Mouse (Mus musculus) kidney, postnatal 14 days (tissue): ENCODE measurements at regions not wholly inside any gene's neighbourhood (a gene's known extent, or its start where the extent isn't known, plus 50 kb on each side); places are given as distances from the start of the nearest gene placed in this dataset.

Experiments used
- DNase-seq: peaks from one replicate; pipeline ENCODE4 v3.0.0; 2022; ENCODE audit warnings: mixed read lengths

- no peak for DNase-seq
Observed at GRCm38 (mm10) chr16:19834128-19834527, 74.1 kb downstream of the B3gnt5 start.

- no peak for DNase-seq
Observed at GRCm38 (mm10) chr16:19834750-19835149, 74.7 kb downstream of the B3gnt5 start.

GRCm38 (mm10) chr16:19839831-19840230 is 79.8 kb downstream of the B3gnt5 start:
- no peak for DNase-seq

- DNase-seq = no peak
Observed at GRCm38 (mm10) chr16:19842346-19843025, 82.5 kb downstream of the B3gnt5 start.

- DNase-seq = no peak
Observed at GRCm38 (mm10) chr16:19843738-19844137, 83.7 kb downstream of the B3gnt5 start.

- no peak for DNase-seq
Observed at GRCm38 (mm10) chr16:19848395-19848794, 88.4 kb downstream of the B3gnt5 start.

- DNase-seq = no peak
Observed at GRCm38 (mm10) chr16:19865306-19865705, 105.3 kb downstream of the B3gnt5 start.

- DNase-seq = no peak
Observed at GRCm38 (mm10) chr16:19865931-19866330, 105.9 kb downstream of the B3gnt5 start.

- DNase-seq = no peak
Observed at GRCm38 (mm10) chr16:19869425-19869824, 109.4 kb downstream of the B3gnt5 start.

GRCm38 (mm10) chr16:19876861-19877554 is 105.8 kb downstream of the Klhl6 start:
- DNase-seq = no peak

- DNase-seq = no peak
Observed at GRCm38 (mm10) chr16:19882961-19883360, 99.9 kb downstream of the Klhl6 start.

GRCm38 (mm10) chr16:19883776-19884513 is 98.9 kb downstream of the Klhl6 start:
- DNase-seq = peak; percentile 12

- no peak for DNase-seq
Observed at GRCm38 (mm10) chr16:19884535-19884934, 98.3 kb downstream of the Klhl6 start.

- no peak for DNase-seq
Observed at GRCm38 (mm10) chr16:19886596-19886995, 96.2 kb downstream of the Klhl6 start.

GRCm38 (mm10) chr16:19889576-19889975 is 93.3 kb downstream of the Klhl6 start:
- no peak for DNase-seq

GRCm38 (mm10) chr16:19891441-19891840 is 91.4 kb downstream of the Klhl6 start:
- no peak for DNase-seq

- no peak for DNase-seq
Observed at GRCm38 (mm10) chr16:19894435-19894994, 88.3 kb downstream of the Klhl6 start.
